Mouse (Mus musculus) forebrain, postnatal 0 days (tissue): ENCODE measurements around the gene Prr36. TPM values are rescaled to one million over a fixed set of nuclear protein-coding genes. Genes with fewer than 3 reads are reported as not detected.
A peak's percentile ranks its signal among the peaks of the same experiment; 100 is the strongest.

Source experiments
- ATAC-seq: fragments of 200-750 bp; cut with Nextera tagmentation; 2 replicates; pipeline ENCODE4 v1.8.0; 2017; ENCODE audit warnings: mild to moderate bottlenecking, moderate library complexity
- DNase-seq: peaks from one replicate; pipeline ENCODE4 v3.0.0-alpha.2; 2015
- H3K27ac ChIP-seq: fragments of 300-500 bp; sonication (generic); 2 replicates; pipeline ENCODE4 v1.5.1; 2014; ENCODE audit warnings: low read depth, mild to moderate bottlenecking, antibody characterized with exemption, low read length, moderate library complexity, mixed read lengths
- H3K27me3 ChIP-seq: fragments of 300-500 bp; sonication (generic); 2 replicates; pipeline ENCODE4 v1.6.1; 2014; ENCODE audit warnings: mild to moderate bottlenecking, low read length, mixed read lengths; ENCODE audit not compliant: insufficient read depth
- H3K36me3 ChIP-seq: fragments of 300-500 bp; sonication (generic); 2 replicates; pipeline ENCODE4 v1.6.1; 2014; ENCODE audit warnings: mild to moderate bottlenecking, moderate library complexity; ENCODE audit not compliant: insufficient read depth
- H3K4me1 ChIP-seq: fragments of 300-500 bp; sonication (generic); 2 replicates; pipeline ENCODE4 v1.6.1; 2014; ENCODE audit warnings: antibody characterized with exemption; ENCODE audit not compliant: insufficient read depth
- H3K4me2 ChIP-seq: fragments of 300-500 bp; sonication (generic); 2 replicates; pipeline ENCODE4 v1.6.1; 2014; ENCODE audit warnings: low read depth, mild to moderate bottlenecking, moderate library complexity
- H3K4me3 ChIP-seq: fragments of 300-500 bp; sonication (generic); 2 replicates; pipeline ENCODE4 v1.5.1; 2014; ENCODE audit warnings: low read depth, low read length, mixed read lengths
- H3K9ac ChIP-seq: fragments of 300-500 bp; sonication (generic); 2 replicates; pipeline ENCODE4 v1.6.1; 2014; ENCODE audit warnings: mild to moderate bottlenecking
- H3K9me3 ChIP-seq: fragments of 300-500 bp; sonication (generic); 2 replicates; pipeline ENCODE4 v1.6.1; 2016; ENCODE audit warnings: low read length
- CTCF ChIP-seq: sonication (generic); IDR thresholded peaks from 2 replicates; pipeline ENCODE4 v1.5.1; 2016; ENCODE audit warnings: antibody characterized with exemption, control low read depth, low read depth
- WGBS: fragments of 180-500 bp; shearing (Covaris S2); extraction: QIAGEN DNeasy Blood & Tissue Kit; methylation state at CpG from one replicate; pipeline ENCODE4 v1.1.7; 2014; 5-methylcytosine and 5-hydroxymethylcytosine counted together
- polyA plus RNA-seq: library from polyadenylated mRNA; unstranded; fragments of >200 nt; fragmentation: Nextera tagmentation; extraction: Ambion mirVana; gene quantifications from 2 replicates; pipeline ENCODE4 v1.2.1, GENCODE M21; 2015
- total RNA-seq: library from RNA; depleted of rRNA; stranded (reverse); fragments of >200 nt; gene quantifications from 2 replicates; pipeline ENCODE4 v1.2.3, GENCODE M21; 2014

The Prr36 gene
- total and polyA plus RNA-seq, 2 experiments from 2014 or later, result 14.8 to 37.2 TPM

DNA sequence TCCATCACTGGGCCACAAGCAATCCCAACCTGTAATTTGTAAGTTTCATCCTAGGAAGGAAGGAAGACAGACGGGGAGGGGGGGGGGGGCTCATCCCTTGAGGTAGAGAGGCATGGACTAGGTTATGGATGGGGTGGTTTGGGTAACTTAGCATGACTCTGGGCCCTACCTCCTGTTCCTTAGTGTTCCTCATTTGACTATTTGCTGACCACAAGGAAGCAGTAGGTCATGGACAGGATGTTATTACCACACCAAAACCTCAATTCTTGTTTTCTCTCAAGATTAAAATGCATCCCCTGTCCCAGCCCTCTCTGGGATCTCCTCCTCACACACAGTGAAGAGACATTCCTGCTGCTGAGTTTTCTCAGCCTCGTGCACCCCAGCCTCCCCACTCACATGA lies 15.9 kb downstream of the Prr36 start:
- no peak for TF ChIP-seq CTCF

DNA sequence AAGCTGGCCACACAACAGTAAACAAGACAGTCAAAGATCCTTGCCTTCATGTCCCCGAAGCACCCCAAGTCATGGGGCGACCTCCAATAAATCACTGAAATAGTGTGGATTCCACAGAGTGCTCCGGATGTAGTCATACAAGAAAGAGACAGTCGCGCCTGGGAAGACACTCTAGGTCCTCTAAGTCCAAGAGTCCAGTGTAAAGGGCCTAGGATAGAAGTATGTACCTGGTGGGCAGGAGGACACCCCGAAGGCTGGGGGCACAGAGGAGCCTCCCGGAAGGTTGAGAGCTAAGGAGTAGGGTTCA lies 23.7 kb downstream of the Prr36 start:
- Histone ChIP-seq H3K9me3 (no peaks in the 10 kb centered on the region), H3K4me1 (peaks cover 4% of the 10 kb centered on the region; the same call in 1 of the 2 replicates), H3K36me3 (peaks cover 72% of the 10 kb centered on the region), H3K27ac (0 out of 2 replicates have a peak overlapping the region, but pooled peaks have one; percentile 21), H3K4me2 (no peak overlapping the region), H3K27me3 (no peaks in the 10 kb centered on the region), H3K4me3 (no peak overlapping the region), H3K9ac (no peak overlapping the region)
- DNase-seq (no peak), ATAC-seq (peak; percentile 15; the same call in 1 of the 2 replicates)
- no peak for TF ChIP-seq CTCF
- WGBS, result 59% methylated on average over 7 of the region's 7 CpGs

More for the DNA sequence above, 15.9 kb downstream of the Prr36 start:
- ATAC-seq (no peak), DNase-seq (no peak)
- H3K36me3 ChIP-seq, result peaks cover 79% of the 10 kb centered on the region
- no peak overlapping the region for H3K4me3 ChIP-seq
- WGBS, result 65% methylated on average over 2 of the region's 2 CpGs
- H3K4me1 ChIP-seq, result no peaks in the 10 kb centered on the region
- no peaks in the 10 kb centered on the region for H3K9me3 ChIP-seq
- no peaks in the 10 kb centered on the region for H3K27me3 ChIP-seq
- no peak overlapping the region for H3K9ac ChIP-seq
- H3K4me2 ChIP-seq, result no peak overlapping the region
- H3K27ac ChIP-seq, result no peak overlapping the region

DNA sequence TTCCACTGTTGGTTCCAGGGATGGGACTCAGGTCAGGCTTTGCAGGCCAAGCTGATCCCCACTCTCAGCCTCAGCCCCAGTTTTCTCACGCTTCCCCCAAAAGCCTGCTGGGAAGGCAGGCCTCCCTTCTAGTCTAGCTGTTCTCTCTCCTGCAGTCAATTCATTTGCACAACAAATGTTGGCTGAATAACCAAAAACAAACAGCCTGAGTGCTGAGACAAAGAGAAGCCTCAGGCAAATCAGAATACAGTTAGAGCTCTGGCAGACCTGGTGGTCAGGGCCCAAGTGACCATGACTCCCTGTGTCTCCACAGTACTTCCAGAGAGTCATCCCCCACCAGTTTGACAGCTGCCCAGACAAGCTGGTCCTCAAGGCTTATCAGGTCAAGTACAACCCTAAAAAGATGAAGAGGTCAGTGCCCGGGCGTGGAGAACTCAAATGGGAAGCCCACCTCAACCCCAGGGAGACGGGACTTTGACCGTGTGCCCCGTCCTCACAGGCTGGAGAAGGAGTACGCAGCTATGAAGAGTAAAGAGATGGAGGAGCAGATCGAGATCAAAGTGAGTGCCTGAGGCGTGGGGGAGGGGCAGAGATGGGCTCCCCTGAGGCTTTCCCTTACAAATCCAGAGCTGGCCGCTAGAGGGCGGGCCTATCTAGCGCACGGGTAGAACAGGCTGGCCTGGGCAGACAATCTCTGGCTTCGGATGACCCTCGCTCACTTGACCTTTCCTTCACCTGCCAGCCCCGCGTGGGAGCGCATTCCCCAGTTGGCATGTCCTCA lies 24.3 kb downstream of the Prr36 start:
- no peak overlapping the region for H3K4me3 ChIP-seq
- peak; percentile 94 for TF ChIP-seq CTCF
- ATAC-seq (peak; percentile 85), DNase-seq (peak; percentile 90)
- no peaks in the 10 kb centered on the region for H3K27me3 ChIP-seq
- H3K4me1 ChIP-seq, result peaks cover 4% of the 10 kb centered on the region; the same call in 1 of the 2 replicates
- peak overlapping the region; percentile 41; the same call in 1 of the 2 replicates for H3K9ac ChIP-seq
- peak overlapping the region; percentile 74 for H3K27ac ChIP-seq
- H3K36me3 ChIP-seq, result peaks cover 72% of the 10 kb centered on the region
- 4% methylated on average over 18 of the region's 18 CpGs for WGBS
- no peaks in the 10 kb centered on the region for H3K9me3 ChIP-seq
- no peak overlapping the region for H3K4me2 ChIP-seq

DNA sequence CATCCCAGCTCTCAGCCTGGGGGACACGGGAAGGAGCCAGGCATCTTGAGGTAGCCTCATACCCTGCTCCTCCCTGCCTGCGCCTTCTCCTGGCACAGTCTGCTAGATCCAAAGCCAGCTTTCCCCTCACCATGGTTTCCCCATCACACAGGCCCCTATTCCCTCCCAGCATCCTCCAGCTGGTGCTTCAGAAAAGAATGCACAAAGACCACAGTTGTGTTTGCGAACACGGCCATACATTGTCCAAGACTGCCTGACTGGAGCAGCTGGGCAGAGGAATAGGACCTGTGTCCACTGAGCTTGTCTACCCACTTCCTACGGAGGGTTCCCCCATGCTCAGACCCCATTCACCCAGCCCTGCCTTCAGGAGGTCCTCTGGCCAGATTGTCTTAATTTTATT lies 25.0 kb downstream of the Prr36 start:
- no peaks in the 10 kb centered on the region for H3K9me3 ChIP-seq
- H3K9ac ChIP-seq, result no peak overlapping the region
- H3K4me3 ChIP-seq, result no peak overlapping the region
- WGBS, result 30% methylated on average over 5 of the region's 5 CpGs
- no peak for TF ChIP-seq CTCF
- H3K36me3 ChIP-seq, result peaks cover 74% of the 10 kb centered on the region
- ATAC-seq (peak; percentile 70), DNase-seq (peak; percentile 50)
- peak overlapping the region; percentile 74 for H3K27ac ChIP-seq
- H3K4me2 ChIP-seq, result no peak overlapping the region
- H3K4me1 ChIP-seq, result peaks cover 4% of the 10 kb centered on the region; the same call in 1 of the 2 replicates
- no peaks in the 10 kb centered on the region for H3K27me3 ChIP-seq

DNA sequence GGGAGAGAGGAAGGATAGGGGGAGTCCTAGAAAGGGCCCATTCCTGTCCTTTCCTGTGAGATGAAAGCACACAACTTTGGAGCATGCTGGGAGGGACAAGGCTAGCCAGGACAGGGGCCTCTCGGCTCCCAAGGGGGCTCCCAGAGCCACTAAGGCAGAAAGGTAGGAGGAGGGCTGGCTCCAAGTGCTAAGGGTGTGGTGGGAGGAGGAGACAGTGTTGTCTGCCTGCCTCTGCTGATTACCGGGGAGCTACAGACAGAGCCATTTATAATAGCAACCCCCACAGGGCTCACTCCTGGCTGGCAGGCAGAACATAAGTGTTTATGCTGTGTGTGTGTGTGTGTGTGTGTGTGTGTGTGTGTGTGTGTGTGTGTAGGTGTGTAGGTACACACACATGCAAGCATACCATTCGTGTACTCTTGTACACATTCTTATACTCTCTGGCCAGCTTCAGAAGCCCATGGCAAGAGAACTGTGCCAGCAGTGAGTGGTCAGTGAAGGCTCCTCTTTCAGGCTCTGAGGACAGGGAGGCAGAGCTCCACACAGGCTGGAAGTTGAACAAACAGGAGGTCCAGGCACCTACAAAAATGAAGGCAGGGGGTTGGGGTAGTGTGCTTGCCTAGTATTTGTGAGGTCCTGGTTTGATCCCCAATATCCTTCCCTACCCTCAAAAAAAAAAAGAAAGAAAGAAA lies 28.1 kb downstream of the Prr36 start:
- ATAC-seq (no peak), DNase-seq (no peak)
- Histone ChIP-seq H3K9ac (no peak overlapping the region), H3K9me3 (no peaks in the 10 kb centered on the region), H3K27me3 (no peaks in the 10 kb centered on the region), H3K36me3 (peaks cover 78% of the 10 kb centered on the region), H3K4me1 (peaks cover 4% of the 10 kb centered on the region; the same call in 1 of the 2 replicates), H3K4me2 (no peak overlapping the region), H3K4me3 (no peak overlapping the region), H3K27ac (no peak overlapping the region)
- no peak for TF ChIP-seq CTCF
- 41% methylated on average over 3 of the region's 3 CpGs for WGBS

DNA sequence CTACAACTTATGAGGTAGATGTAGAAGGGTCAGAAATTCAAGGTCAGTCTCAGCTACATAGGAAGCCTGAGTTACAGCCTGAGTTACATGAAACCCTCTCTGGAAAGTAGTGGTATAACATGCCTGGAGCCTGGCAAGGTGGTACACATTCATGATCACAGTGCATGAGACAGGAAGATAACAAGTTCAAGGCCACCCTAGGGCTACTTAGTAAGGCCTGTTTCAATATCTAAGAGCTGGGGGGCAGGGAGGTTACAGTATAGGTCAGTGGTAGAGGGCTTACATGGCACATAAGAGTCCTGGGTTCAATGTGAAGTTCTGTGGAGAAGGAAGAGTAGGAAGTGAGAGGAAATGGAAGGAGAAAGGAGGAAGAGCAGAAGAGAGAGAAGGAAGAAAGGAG lies 28.7 kb downstream of the Prr36 start:
- Histone ChIP-seq H3K9ac (no peak overlapping the region), H3K4me1 (peaks cover 4% of the 10 kb centered on the region; the same call in 1 of the 2 replicates), H3K36me3 (peaks cover 78% of the 10 kb centered on the region), H3K27me3 (no peaks in the 10 kb centered on the region), H3K4me2 (no peak overlapping the region), H3K9me3 (no peaks in the 10 kb centered on the region), H3K4me3 (no peak overlapping the region), H3K27ac (no peak overlapping the region)
- no peak for TF ChIP-seq CTCF
- no peak for DNase-seq
- ATAC-seq, result no peak

DNA sequence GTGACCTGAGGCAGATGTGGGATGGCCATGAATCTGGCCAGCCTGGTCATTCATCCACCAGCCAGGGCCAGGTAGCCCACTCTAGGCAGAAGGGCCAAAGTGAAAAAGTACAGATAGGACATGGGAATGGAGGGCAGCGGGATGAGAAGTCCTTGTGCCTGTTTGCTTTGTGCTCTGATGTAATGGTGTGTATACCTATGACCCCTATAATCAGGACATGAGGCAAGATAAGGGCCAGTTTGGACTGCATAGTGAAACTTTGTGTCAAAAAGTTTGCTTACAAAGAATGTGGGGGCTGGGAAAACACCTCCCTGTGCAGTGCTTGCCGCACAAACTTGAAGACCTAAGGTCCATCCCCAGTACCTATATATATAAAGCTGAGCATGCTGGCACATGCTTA lies 31.1 kb downstream of the Prr36 start:
- Histone ChIP-seq H3K4me3 (no peak overlapping the region), H3K4me2 (no peak overlapping the region), H3K36me3 (peaks cover 74% of the 10 kb centered on the region), H3K9ac (no peak overlapping the region), H3K27ac (no peak overlapping the region), H3K4me1 (no peaks in the 10 kb centered on the region), H3K27me3 (no peaks in the 10 kb centered on the region), H3K9me3 (no peaks in the 10 kb centered on the region)
- WGBS, result 94% methylated on average over 2 of the region's 2 CpGs
- no peak for TF ChIP-seq CTCF
- DNase-seq (no peak), ATAC-seq (no peak)
